Mouse (Mus musculus) ES-Bruce4 (cell line): ENCODE data around the gene Trp53i13. TPM values are rescaled to one million over a fixed set of nuclear protein-coding genes. Genes with fewer than 3 reads are reported as not detected.
A peak's percentile ranks its signal among the peaks of the same experiment; 100 is the strongest.

Source experiments
- H3K27ac ChIP-seq: 2 replicates; pipeline ENCODE4 v1.5.1; 2012; ENCODE audit warnings: low read length, inconsistent platforms; ENCODE audit not compliant: insufficient read depth
- H3K27me3 ChIP-seq: 2 replicates; pipeline ENCODE4 v1.6.1; 2012; ENCODE audit warnings: mild to moderate bottlenecking, low read length, inconsistent platforms; ENCODE audit not compliant: control insufficient read depth, poor library complexity, insufficient read depth, severe bottlenecking
- H3K36me3 ChIP-seq: 2 replicates; pipeline ENCODE4 v1.6.1; 2012; ENCODE audit warnings: inconsistent platforms, mild to moderate bottlenecking, low read length, moderate library complexity; ENCODE audit not compliant: control insufficient read depth, poor library complexity, insufficient read depth, severe bottlenecking
- H3K4me1 ChIP-seq: one replicate; pipeline ENCODE4 v1.8.1; 2011; ENCODE audit warnings: low read length; ENCODE audit not compliant: control insufficient read depth, insufficient read depth
- H3K4me3 ChIP-seq: 2 replicates; pipeline ENCODE4 v1.5.1; 2011; ENCODE audit warnings: low read depth, mild to moderate bottlenecking, low read length
- H3K9ac ChIP-seq: 2 replicates; pipeline ENCODE4 v1.6.1; 2012; ENCODE audit warnings: low read depth, mild to moderate bottlenecking, inconsistent platforms; ENCODE audit not compliant: poor library complexity, severe bottlenecking
- H3K9me3 ChIP-seq: replicated peaks from 2 replicates; pipeline ENCODE4 v1.6.1; 2012; ENCODE audit warnings: mild to moderate bottlenecking, low read length, inconsistent platforms; ENCODE audit not compliant: control insufficient read depth, poor library complexity, insufficient read depth, severe bottlenecking
- CTCF ChIP-seq: IDR thresholded peaks from one replicate; pipeline ENCODE4 v1.8.1; 2011; ENCODE audit warnings: low read depth, low read length
- EP300 ChIP-seq: IDR thresholded peaks from 2 replicates; pipeline ENCODE4 v1.6.1; 2011; ENCODE audit warnings: low read depth, low read length; ENCODE audit not compliant: insufficient read depth
- POLR2A ChIP-seq: IDR thresholded peaks from one replicate; pipeline ENCODE4 v1.8.1; 2011; ENCODE audit warnings: low read length; ENCODE audit not compliant: insufficient read depth
- polyA plus RNA-seq: library from polyadenylated mRNA; stranded (reverse); fragments of >200 nt; gene quantifications from 2 replicates; pipeline ENCODE4 v1.2.4, GENCODE M21; 2011; ENCODE audit warnings: low read depth; ENCODE audit not compliant: missing spikeins, insufficient read depth, insufficient read length

Gene Trp53i13
- polyA plus RNA-seq, 1 experiment: 8.2 TPM

GRCm38 (mm10) chr11:77490451-77490850, 25.3 kb downstream of the Trp53i13 start:
- Histone ChIP-seq H3K9ac (no peak overlapping the region), H3K27me3 (peaks cover 5% of the 10 kb centered on the region), H3K4me3 (no peak overlapping the region), H3K27ac (no peak overlapping the region), H3K36me3 (no peaks in the 10 kb centered on the region), H3K4me1 (peaks cover 5% of the 10 kb centered on the region), H3K9me3 (no peaks in the 10 kb centered on the region)
- no peak for TF ChIP-seq POLR2A
- TF ChIP-seq EP300: no peak
- no peak for TF ChIP-seq CTCF

DNA sequence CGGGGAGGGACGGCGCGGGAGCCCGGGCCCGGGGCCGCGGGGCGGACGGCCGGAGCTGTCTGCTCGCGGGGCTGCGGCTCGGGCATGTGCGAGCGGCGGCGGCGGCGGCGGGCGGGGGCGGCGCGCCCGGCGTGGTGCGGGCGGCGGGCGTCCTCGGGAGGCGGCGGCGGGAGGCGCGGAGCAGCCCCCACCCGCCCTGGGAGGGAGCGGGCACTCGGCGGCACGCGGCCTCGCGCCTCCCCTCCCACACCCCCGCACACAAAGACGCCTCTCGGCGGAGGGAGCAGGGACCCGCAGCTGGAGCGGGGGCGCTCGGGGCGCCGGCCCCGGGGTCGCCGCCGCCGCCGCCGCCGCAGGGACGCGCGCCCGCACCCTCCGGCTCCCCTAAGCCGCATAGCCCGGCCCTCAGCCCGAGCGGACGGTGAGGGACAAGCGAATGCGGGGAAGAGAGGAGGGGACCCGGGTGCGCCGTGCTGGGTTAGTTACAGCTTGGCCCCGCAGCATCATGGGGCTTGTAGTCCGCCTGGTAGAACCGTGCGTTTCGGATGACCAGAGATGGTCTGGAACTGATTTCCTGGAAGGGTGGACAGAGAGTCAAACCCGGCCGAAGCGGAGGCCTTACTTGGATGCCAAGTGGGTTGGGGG, 26.1 kb downstream of the Trp53i13 start, which contains the start of gene Ankrd13b:
TSS of gene Ankrd13b (minus strand) at position 88 of the 645 bp plus-strand sequence.
- Histone ChIP-seq H3K36me3 (no peaks in the 10 kb centered on the region), H3K27ac (no peak within 1 kb of the TSS), H3K9ac (peak within 1 kb of the TSS; percentile 89), H3K4me1 (no peaks in the 10 kb centered on the region), H3K27me3 (peaks cover 5% of the 10 kb centered on the region), H3K9me3 (no peaks in the 10 kb centered on the region), H3K4me3 (peak within 1 kb of the TSS; percentile 64)
- no peak for TF ChIP-seq EP300
- no peak for TF ChIP-seq POLR2A
- no peak for TF ChIP-seq CTCF

GRCm38 (mm10) chr11:77488771-77489581, 26.8 kb downstream of the Trp53i13 start:
- Histone ChIP-seq H3K9ac (peak overlapping the region; percentile 89), H3K27me3 (peaks cover 5% of the 10 kb centered on the region), H3K36me3 (no peaks in the 10 kb centered on the region), H3K4me1 (no peaks in the 10 kb centered on the region), H3K9me3 (no peaks in the 10 kb centered on the region), H3K27ac (no peak overlapping the region), H3K4me3 (peak overlapping the region; percentile 64)
- TF ChIP-seq EP300: no peak
- TF ChIP-seq POLR2A: no peak
- no peak for TF ChIP-seq CTCF

- Histone ChIP-seq H3K27ac (no peak overlapping the region), H3K4me1 (no peaks in the 10 kb centered on the region), H3K27me3 (peaks cover 5% of the 10 kb centered on the region), H3K36me3 (no peaks in the 10 kb centered on the region), H3K9ac (no peak overlapping the region), H3K4me3 (no peak overlapping the region), H3K9me3 (no peaks in the 10 kb centered on the region)
- TF ChIP-seq POLR2A (no peak), CTCF (no peak), EP300 (no peak)
Observed at GRCm38 (mm10) chr11:77486798-77487197, 29.0 kb downstream of the Trp53i13 start.

DNA sequence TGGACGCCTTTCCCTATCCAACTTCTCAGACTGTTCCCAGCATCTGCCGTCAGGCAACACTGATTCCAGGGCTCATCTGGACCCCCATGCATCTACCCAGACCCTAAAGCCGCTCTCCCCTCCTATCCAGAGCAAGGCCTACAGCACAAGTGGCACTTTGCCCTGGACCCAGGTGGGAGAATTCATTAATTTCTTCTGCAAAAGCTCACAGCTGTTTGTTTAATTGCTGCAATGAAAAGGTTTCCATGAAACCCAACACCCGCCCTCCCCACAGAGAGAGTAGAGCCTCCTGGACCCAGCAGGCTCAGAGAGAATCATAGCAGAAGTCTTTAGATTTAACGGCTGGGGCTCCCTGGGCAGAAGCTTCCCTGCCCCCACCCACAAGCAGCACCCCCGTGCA, 30.6 kb downstream of the Trp53i13 start:
- H3K4me1 ChIP-seq: no peaks in the 10 kb centered on the region
- no peaks in the 10 kb centered on the region for H3K9me3 ChIP-seq
- no peak overlapping the region for H3K4me3 ChIP-seq

DNA sequence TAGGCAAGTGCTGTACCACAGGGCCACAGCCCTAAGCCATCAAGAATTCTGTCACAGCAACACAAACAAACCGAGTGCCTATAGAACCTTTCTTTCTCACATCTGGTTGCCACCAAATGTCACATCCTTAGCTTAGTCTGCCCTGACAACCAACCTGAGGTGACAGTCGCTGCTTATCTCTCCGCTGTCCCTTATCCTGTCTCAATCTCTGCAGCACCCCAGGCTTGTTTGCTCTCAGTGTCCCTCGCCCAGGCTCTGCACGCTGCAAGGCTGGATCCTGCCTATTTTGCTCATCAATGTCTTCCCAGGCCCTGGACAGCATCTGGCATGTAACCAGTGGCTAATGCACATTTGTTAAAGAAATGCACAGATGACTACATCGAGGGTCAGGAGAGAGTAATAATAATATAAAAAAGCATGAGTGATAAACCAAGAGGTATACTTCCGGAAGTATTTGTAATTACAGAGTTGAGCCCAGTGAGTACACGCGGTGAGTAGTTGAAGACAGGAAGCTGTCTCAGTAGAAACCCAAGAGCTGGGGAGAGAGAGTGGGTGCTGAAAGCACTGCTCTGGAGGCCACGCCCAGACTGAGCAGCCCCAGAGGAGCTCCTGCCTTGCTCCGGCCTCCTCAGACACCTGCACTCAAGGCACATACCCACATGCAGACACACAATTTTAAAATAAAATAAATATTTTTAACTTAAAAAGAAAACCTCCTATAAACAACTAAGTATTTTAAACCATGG, 32.1 kb downstream of the Trp53i13 start:
- Histone ChIP-seq H3K9ac (no peak overlapping the region), H3K4me3 (no peak overlapping the region), H3K9me3 (no peaks in the 10 kb centered on the region), H3K4me1 (no peaks in the 10 kb centered on the region), H3K27me3 (no peaks in the 10 kb centered on the region), H3K27ac (no peak overlapping the region), H3K36me3 (no peaks in the 10 kb centered on the region)
- no peak for TF ChIP-seq EP300
- TF ChIP-seq POLR2A: no peak
- no peak for TF ChIP-seq CTCF

More for the DNA sequence above, 30.6 kb downstream of the Trp53i13 start:
- TF ChIP-seq POLR2A: no peak
- no peak for TF ChIP-seq CTCF
- no peak for TF ChIP-seq EP300
- Histone ChIP-seq H3K27ac (no peak overlapping the region), H3K9ac (no peak overlapping the region), H3K36me3 (no peaks in the 10 kb centered on the region), H3K27me3 (peaks cover 5% of the 10 kb centered on the region)
